Mouse (Mus musculus) gonadal fat pad, adult 2 months (tissue): ENCODE results near the gene Rbl1. TPM values are rescaled to one million over a fixed set of nuclear protein-coding genes. Genes with fewer than 3 reads are reported as not detected.
"Not testable (repeated sequence)": the region's sequence is repeated elsewhere in the genome, so short reads cannot be mapped to it uniquely, and the experiment has no call there.

Experiments used
- DNase-seq: peaks from one replicate; pipeline ENCODE4 v3.0.0-alpha.2; 2012; ENCODE audit warnings: low read depth
- polyA plus RNA-seq: library from polyadenylated mRNA; depleted of rRNA; stranded (reverse); fragments of >200 nt; gene quantifications from 2 replicates; pipeline ENCODE4 v1.2.3, GENCODE M21; 2012

The Rbl1 gene
- polyA plus RNA-seq, 1 experiment: 4.0 TPM

DNA sequence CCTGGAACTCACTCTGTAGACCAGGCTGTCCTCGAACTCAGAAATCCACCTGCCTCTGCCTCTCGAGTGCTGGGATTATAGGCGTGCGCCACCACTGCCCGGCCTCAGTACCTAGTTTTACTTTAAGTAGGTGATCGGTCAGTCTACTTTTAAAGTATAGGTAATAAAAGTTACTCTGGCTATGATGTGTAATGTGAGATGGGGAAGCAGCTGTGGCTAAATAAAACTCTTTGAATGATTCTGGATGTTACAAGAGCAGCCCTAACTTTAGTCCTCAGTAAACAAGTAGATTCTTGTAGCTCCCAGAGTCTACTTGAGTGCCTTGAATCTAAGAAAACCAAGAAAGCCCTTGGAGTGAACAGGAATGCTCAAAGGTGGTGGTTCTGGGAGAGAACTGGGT lies 31.4 kb downstream of the Rbl1 start:
- no peak for DNase-seq

DNA sequence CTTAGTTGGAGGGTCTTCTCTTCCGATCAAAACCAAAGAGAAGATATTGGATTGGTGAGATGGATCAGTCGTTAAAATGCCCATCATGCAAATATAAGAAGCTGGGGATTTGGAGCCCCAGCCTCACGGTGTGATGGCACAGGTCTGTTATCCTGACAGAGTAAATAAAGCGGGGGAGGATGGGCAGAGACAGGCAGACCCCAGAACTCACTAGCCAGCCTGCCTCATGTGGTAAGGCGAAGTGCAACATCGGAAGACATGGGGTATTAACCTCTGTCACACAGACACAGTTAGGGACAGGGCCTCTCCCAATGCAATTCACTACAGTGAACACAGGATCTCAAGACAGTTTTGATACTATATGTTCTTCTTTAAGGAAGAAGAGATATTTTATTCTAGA lies 33.7 kb downstream of the Rbl1 start:
- DNase-seq: no peak

DNA sequence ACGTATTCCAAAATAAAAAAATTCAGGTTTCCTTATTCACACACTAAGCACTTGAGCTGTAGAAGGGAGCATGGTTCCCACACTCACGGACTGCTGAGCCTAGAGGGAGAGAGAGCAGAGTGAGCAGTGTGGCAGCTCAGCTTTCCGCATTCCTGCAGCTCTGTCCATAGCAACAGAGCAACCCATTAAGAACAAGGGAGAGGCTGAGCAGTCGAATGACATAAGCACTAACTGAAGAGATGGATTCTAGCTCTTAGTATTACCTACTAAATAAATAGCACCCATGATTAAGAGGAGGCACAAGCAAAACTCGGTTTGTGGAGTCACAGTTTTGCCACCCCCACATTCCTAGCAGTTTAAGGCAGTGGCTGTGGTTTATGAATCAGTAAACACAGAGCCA lies 34.2 kb downstream of the Rbl1 start:
- DNase-seq: no peak

GRCm38 (mm10) chr2:157166371-157167080 lies 37.8 kb downstream of the Rbl1 start:
- DNase-seq: no peak

DNA sequence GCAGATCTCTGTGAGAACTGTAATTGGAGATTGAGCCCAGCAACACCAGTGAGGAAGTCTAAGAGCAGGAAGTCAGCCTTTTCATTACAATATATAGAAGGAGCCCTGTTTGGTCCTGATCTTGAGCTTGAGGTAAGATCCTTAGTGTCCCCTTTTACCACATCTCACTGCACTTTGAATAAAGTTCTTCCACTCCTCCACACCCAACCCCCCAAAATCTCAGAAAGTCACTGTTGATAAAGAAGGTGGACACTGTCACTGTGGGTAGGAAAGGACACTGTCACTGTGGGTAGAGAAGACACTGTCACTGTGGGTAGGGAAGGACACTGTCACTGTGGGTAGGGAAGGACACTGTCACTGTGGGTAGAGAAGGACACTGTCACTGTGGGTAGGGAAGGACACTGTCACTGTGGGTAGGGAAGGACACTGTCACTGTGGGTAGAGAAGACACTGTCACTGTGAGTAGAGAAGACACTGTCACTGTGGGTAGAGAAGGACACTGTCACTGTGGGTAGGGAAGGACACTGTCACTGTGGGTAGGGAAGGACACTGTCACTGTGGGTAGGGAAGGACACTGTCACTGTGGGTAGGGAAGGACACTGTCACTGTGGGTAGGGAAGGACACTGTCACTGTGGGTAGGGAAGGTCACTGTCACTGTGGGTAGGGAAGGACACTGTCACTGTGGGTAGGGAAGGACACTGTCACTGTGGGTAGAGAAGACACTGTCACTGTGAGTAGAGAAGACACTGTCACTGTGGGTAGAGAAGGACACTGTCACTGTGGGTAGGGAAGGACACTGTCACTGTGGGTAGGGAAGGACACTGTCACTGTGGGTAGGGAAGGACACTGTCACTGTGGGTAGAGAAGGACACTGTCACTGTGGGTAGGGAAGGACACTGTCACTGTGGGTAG lies 38.8 kb downstream of the Rbl1 start:
- DNase-seq: not testable (repeated sequence)

DNA sequence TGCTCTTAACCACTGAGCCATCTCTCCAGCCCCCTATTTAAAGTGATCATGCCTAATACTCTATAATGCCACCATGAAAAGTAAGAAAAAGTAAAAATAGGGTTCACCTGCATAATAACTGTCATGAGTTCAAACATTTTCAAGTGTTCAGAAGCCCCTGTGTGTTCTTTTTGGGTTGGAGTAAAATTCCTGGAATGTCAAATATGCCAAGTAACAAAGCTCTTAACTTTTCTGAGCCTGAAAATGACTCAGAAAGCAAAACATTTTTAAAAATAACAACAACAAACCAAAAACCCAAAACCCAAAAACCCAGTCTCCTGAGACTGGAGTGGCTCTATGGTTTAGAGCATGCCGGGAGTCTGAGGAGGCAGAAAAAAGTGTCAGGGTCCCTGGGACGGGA lies 40.2 kb downstream of the Rbl1 start:
- no peak for DNase-seq

- no peak for DNase-seq
These were observed 48.3 kb downstream of the Rbl1 start for GRCm38 (mm10) chr2:157156079-157156478.

- DNase-seq: no peak
These were observed 51.1 kb downstream of the Rbl1 start for GRCm38 (mm10) chr2:157153235-157153634.

GRCm38 (mm10) chr2:157148417-157148816 lies 55.9 kb downstream of the Rbl1 start:
- no peak for DNase-seq

GRCm38 (mm10) chr2:157147397-157148020 lies 56.8 kb downstream of the Rbl1 start:
- no peak for DNase-seq

DNA sequence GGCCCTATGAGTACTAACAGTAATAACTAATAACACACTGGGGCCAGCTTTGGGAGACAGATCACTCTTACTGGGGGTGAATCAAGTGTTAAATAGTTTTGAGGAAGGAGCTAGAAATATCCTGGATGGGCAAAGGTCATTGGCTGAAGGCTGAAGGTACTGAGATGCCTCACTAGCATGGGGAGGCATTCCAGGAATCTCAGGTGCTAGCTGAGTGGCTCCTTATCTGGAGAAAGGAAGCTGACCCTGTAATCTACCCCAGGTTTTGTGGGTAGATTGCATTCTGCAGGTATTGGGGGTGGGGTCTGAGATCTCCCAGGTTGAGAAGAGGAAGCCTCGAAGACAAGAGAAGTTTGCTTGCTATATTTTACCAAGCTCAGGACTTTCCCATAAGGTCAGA lies 59.2 kb downstream of the Rbl1 start:
- no peak for DNase-seq

DNA sequence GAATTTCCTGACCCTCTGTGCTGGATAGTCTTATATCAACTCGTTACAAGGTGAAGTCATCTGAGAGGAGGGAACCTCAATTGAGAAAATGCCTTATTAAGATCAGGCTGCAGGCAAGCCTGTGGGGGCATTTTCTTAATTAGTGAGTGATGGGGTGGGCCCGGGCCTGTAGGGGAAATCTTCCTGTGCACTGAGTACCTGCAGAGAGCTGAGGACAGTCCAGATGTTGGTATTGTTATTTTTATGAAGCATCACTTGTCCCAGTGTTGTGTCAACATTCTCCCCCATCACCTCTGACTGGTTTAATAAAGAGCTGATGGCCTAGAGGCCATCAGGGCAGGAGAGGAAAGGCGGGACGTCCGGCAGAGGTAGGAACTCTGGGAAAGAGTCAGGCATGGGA lies 60.2 kb downstream of the Rbl1 start:
- DNase-seq: no peak

DNA sequence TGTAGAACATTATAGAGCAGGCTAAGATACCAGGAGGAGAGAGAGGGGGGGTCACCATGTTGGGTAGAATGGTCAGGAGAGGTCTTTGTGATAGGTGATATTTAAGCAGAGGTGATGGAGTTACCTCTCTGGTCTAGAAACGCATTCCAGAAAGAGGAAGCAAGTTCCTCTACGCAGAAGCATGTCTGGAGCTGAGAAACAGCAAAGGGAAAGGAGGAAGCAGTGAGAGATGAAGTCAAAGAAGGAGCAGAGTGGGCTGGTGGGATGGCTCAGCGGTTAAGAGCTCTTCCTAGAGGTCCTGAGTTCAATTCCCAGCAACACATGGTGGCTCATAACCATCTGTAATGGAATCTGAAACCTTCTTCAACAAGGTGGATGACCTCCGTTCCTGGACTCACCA lies 62.4 kb downstream of the Rbl1 start:
- no peak for DNase-seq

GRCm38 (mm10) chr2:157139251-157139802 lies 65.0 kb downstream of the Rbl1 start:
- no peak for DNase-seq

GRCm38 (mm10) chr2:157138808-157139207 lies 65.5 kb downstream of the Rbl1 start:
- no peak for DNase-seq

DNA sequence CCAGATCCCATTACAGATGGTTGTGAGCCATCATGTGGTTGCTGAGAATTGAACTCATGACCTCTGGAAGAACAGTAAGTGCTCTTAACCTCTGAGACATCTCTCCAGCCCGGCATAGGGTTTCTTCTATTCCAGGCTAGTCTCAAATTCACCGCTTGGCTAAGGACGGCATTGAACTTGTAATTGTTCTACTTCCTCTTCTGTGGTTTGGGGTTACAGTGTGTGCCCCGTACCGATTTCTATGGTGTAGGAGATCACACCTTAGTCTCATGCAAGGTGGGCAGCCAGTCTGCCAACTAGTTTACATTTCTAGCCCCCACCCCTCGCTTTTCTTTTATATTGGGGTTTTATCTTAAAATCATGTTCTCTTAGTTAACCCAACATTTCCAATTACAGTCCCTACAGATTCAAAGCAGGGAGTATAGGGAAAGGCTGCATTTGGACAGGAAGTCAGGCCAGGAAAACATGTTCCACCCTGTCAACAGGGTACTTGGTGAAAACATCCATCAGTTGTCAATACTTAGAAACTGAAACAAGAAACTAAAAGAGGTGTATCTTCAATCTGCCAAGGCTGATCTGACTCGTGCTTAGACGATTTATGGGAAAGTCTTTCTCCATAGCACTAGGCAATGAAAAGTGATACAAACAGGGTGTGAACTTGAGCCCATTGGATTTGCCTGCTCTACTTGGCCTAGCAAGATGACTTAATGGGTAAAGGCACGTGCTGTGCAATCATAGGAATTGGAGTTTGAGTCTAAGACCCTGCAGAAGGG lies 66.2 kb downstream of the Rbl1 start:
- no peak for DNase-seq

DNA sequence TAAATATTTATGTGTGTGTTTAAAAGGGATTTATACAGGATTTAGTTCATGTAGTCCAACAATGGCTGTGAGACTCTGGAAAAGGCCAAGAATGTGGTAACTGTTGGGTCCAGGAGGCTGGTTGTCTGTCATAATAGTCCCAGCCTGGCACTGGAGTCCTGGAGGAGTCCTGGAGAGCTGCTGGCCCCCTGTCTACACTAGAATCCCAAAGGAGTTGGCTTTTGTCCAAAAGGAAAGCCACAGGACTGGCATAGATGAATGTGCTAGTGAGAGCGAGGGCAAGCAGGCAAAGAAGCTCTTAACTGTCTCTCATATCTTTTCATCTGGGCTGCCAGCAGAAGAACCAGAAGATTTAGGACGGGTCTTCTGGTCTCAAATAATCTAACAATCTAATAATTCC lies 67.7 kb downstream of the Rbl1 start:
- no peak for DNase-seq

DNA sequence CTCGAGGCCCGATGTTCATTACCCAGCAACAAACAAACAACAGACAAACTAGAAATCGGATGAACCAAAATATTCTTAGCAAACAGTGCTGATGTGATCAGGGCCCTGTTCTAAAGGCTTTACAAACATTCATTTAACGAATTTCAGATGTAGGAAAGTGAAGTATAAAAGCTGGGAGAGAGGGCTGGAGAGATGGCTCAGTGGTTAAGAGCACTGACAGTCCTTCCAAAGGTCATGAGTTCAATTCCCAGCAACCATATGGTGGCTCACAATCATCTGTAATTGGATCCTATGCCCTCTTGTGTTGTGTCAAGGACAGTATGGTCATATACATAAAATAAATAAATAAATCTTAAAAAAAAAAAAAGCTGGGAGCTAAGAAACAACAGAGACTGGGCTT lies 68.2 kb downstream of the Rbl1 start:
- DNase-seq: no peak

DNA sequence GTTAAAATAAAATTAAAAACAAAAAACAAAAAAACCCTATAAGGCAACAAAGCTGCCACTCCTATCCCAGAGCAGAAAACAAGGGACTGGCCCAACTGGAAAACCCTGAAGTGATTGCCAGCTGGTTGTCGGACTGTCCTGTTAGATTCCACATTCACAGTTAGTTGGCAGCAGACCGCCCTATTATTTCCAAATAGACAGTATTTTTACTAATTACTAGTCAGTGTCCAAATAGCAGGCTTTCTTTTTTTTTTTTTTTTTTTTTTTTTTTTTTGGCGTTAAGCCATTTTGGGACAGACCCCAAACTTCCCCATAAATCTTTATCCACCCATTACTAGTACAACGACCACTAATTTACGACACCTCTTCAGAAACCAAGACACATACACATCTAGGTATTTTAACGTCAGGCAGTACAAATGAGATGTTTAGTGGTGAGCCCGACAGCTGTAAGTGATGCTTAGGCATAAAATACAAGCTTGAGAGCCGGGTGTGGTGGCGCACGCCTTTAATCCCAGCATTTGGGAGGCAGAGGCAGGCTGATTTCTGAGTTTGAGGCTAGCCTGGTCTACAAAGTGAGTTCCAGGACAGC lies 68.7 kb downstream of the Rbl1 start:
- no peak for DNase-seq

DNA sequence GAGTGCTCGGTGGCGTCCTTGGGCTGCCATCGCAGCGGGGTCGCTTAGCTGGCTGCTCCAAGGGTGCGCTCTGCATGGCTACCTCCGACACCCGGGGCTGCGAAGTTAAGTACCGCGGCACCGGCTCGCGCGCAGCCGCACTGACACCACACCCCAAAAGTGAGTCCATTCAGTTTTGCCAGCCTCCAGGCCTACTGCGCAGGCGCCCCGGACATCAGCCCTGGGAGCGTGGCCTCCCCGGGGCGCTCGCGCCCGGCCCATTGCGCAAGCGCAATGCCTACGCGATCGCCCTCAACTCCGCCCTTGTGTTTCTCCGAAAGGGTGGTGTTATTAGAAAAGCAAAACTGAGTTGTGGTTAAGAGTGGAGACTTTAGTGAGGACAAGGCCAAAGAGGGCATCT lies 69.3 kb downstream of the Rbl1 start, which contains the start of gene Samhd1:
Gene Samhd1, minus strand, starts transcription at position 252 of the 400 bp plus-strand sequence.
- no peak for DNase-seq

DNA sequence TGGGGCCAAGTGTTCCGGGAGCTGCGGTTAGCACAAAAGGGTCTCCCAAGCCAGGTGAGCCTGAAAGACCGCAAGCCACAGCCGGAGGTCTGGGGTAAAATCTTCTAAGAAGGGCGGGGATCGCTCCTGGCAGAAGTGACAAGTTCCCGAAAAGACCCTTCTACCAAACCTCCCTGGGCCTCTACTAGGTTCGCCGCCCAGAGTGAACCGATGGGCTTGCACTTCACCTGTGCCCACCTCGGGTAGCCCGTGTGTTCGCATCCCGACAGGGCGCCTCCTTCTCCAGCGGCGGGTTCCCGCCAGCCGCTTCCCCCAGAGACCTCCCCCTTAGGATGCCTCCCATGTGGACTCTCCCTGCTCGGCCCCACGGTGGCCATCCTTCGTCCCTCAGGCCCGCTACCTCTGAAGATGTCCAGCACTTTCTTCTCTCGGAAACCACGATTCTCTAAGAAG lies 69.8 kb downstream of the Rbl1 start:
- DNase-seq: no peak
